Mouse (Mus musculus) ES-E14 (cell line): ENCODE measurements around the gene Psg23.
"Not testable (repeated sequence)": the region's sequence is repeated elsewhere in the genome, so short reads cannot be mapped to it uniquely, and the experiment has no call there.

Source experiments
- CHD2 ChIP-seq: IDR thresholded peaks from 2 replicates; pipeline ENCODE4 v1.6.1; 2014; ENCODE audit warnings: mild to moderate bottlenecking, low read depth, low read length, inconsistent platforms
- MAFK ChIP-seq: IDR thresholded peaks from 2 replicates; pipeline ENCODE4 v1.6.1; 2014; ENCODE audit warnings: mild to moderate bottlenecking, low read depth, low read length, inconsistent platforms; ENCODE audit not compliant: insufficient read depth
- ZC3H11A ChIP-seq: IDR thresholded peaks from 2 replicates; pipeline ENCODE4 v1.6.1; 2012; ENCODE audit warnings: low read depth, mild to moderate bottlenecking, inconsistent platforms, low read length, borderline replicate concordance
- ZNF384 ChIP-seq: IDR thresholded peaks from 2 replicates; pipeline ENCODE4 v1.6.1; 2012; ENCODE audit warnings: low read depth, low read length, inconsistent platforms

DNA sequence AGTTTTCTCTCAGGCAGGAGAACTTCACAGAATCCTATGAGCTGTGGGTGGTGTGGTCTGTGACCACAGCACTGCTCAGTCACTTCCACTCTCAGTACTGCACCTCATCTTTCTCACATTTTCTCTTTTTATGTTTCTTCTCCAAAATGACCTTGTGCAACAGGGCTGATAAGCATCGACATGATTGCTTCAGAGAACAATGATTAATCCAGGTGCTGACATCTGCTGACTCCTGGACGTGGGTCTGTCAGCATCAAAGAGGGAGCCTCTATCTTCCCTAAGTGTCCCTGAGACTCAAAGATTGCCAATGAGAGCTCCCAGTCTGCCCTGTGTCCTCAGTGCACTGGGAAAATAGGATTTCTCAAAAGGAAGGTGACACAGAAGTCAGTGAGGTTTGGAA lies at the start of gene Psg23:
- TF ChIP-seq ZC3H11A, ZNF384, CHD2, MAFK: not testable (repeated sequence)
